Mouse (Mus musculus) ZHBTc4 (cell line): ENCODE measurements around the gene Zbtb41.
"Not testable (repeated sequence)": the region's sequence is repeated elsewhere in the genome, so short reads cannot be mapped to it uniquely, and the experiment has no call there.

ENCODE experiments used
- DNase-seq: peaks from one replicate; pipeline ENCODE4 v3.0.0-alpha.2; 2011; ENCODE audit warnings: low read depth, low spot score

Gene Zbtb41

DNA sequence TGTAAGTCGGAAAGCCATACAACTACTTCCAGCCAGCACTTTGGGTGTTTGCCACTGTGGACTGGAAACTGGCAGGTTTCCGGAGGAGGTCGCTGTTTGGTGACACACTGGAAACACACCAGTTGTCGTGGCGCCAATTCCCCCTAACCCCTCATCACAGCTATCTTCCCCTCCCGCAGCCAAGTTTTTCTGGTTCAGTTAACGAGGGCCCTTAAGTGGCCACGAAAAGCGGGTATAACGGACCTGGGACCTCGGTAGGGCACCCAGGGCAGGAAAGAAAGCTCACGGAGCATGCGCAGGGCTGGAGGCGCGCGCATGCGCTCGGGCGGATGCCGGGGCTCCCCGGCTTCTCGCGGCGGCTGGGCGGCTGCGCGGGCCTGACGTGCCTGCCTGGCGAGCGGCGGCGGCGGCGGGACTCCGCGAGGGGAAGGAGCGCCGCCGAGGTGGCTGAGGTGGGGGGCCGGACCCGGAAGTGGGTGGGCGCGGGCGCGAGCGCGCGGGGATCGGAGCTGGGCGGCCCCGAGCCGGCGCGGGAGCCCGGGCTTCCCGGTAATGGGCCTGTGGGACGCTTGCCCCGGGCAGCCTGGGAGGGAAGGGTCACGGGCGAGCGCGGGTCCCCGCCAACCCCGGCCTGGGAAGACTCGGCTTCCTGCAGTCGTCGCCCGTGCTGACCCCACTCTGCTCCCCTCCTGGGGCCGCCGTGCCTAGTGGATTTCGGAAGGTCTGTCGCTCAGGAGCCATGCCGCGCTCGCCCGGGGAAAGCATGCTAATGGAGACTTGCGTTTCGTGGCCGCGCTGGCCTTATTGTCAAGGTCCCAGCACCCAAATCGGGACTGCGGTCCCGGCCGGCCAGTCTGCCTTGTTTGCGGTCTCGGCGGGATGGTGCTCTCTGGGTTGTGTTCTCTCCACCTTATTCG lies at the start of gene Zbtb41:
Zbtb41 (plus strand) TSS at position 414 of the 917 bp plus-strand sequence.
- DNase-seq, result peak; percentile 93

DNA sequence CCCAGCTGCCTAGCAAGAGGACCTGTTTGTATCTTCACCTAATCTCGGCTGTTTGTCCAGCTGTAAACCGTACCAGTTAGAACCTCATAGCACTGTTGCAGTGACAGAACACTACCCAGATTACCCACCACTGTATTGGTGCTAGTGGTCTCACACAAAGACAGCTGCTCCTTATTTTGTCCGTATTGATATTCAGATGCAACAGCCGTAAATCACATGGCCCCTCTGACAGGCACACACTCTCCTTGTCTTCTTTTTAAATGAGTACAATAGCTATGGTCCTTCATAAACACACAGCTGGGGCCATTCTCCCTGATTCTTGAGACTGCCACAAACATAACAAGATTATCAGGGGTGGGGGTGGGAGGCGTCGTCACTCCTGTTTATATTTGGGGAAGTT lies 46.2 kb upstream of the Zbtb41 start:
- no peak for DNase-seq

DNA sequence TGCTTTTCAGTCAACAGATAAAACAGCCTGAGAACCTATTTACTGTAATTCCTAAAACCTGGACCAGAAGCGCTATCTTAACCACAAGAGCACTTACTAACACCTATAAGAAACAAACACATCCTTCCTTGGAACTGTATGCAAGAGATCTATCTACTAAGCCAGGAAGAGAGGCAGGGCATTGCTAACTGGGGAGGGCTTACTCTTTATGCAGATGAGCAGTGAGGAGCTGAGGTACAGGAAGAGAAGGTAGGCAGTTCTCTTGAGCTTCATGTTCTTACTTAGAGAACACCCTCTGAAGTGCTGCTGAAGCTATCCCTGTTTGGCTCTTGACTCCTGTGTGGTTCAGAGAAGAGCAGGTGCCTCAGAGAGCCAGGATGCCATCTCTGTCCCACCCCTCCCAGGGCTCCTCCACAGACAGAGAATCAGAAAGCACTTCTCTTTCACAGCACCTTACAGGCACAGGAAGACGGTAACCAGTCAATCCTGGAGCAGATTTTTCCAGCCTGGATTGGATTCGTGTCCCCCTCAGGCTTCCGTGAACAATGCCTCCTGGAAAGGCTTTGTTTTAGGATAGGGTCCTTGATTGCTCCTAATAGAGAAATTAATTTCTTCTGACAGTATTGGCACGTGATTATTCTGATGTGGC lies 45.3 kb upstream of the Zbtb41 start, which contains the start of gene Crb1:
Crb1 (minus strand) TSS at position 463 of the 649 bp plus-strand sequence.
- peak; percentile 32 for DNase-seq

DNA sequence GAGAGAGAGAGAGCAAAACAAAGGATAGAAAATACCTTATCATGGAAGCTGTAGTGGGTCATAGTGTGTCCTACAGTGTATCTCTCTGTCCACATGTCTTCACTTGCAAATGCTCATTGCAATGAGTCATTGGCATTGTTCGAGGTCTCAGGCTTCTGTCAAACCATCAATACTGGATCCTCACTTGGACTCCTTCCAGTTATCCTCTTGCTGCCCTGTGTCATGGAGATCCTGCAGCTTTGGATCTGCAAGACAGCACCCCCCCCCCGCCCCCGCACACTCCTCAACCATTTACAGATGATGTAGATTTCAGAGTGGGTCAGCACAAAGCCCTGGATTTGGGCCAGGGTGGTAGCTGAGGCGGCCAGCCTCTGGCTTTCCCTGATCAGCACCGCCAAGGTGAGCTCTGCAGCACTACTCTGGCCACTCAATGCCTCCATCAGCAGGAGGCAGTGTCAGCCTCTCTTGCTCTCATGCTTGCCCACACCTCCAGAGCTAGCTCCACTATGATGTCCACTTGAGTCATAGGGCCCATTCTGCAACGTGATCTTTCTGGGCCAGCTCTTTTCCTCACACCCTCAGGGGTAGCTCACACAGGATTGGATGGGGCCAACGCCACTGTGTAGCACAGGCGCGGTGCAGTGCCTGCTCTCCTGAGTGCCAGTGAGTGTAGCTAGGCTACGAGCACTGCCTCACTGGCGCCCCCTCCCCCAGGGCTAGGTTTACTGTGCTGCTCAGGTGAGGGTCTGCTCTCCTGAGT lies 43.0 kb upstream of the Zbtb41 start:
- peak; percentile 34 for DNase-seq

DNA sequence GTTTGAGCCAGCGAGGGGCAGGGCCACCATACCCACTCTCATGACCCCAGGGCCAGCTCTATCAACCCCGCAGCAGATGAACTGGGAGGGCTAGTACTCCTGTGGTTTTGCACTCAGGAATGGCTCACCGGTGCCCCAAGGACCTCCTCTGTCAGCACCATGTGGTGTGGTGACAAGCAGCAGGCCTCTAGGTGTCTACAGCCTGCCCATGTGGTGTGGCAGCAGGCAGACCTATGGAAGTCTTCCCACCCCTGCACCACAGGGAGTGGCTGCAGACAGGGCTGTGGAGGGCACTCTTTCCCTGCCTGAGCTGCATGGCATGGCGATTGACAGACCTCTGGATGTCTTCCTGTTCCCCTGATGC lies 42.5 kb upstream of the Zbtb41 start:
- no peak for DNase-seq

DNA sequence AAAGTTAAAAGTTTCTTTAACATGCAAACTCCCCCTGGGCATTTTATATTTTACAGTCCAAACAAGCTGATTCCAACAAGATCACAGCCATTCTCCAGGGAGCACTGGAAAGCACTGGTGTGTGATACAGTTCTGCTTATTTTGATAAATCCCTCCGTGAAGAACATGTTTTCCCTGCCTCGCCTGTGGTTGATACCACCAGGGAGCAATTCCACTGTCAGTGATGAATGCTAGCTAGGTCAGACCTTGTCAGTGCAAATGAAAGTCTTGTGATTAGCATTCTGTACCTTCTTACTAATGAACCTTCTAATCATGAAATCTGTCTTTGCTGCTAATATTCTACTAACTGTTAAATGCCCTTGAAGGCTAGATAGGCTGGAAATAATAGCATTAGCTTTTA lies 30.3 kb upstream of the Zbtb41 start:
- no peak for DNase-seq

DNA sequence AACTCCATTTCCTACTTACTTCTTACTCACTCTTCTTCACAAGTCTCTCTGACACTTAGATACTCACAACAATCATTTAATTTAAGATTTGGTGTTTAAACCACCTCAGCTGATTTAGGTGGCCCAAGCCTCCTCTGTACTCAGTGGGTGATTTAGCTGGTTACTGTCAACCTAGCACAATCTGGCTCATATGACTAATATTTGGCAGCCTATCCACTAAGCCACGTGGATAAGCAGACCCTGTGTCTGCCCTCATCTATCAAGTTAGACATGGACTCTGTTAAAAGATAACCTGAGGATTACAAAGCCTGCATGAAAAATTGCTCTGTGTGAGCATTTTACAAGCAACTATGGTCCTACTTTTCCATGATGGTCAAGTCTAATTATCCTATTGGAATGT lies 25.5 kb upstream of the Zbtb41 start:
- DNase-seq, result no peak

DNA sequence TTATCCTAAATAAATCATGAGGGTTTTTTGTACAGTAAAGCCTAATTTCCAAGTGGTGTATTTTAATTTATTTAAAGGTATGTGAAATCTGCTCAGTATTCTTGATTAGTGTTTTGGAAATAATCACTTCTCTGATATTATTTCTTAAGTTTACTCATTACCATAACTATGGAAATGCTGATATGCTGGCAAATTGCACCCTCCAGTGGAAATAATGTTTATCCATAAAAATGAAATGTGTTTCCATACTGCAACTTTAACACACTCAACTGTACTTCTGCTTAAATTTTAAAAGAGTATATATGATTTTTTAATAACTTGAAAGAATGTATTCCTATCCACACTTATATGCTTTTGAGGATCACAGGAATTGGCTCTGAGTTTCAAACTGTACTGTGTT lies 16.3 kb upstream of the Zbtb41 start:
- no peak for DNase-seq

DNA sequence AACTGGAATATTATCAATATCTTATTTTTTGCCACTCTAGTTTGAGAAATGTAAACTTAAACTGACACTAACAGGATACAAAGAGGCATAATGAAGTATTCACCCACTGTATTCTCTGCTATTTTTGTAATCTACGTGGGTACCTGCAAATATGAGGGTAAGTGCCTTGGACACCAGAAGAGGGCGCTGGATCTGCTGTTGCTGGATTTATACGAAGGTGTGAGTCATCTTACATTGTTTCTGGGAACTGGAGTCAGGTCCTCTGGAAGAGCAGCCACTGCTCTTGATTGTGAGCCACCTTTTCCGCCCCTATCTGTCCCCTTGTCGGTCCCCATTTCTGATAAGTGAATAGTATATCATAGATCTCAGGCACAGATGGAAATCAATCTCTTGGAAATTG lies 14.4 kb upstream of the Zbtb41 start:
- DNase-seq, result peak; percentile 39

DNA sequence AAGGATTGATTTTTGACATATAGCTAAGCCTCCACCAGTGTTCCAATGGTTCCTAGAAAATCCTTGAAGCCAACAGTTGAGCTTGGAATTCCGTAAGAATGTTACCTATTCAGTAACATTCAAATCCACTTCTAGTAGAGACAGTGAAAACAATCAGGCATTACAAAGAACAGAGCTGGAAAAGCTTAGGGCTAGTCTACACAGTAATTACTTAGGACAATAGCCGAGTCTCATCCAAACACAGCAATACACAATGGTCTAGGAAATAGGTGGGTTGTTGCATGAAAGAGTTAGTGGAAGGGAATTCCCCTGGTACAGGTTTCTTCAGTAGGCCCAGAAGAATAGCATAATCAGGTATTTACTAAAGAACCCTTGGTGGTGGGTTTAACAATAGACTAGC lies 9.7 kb upstream of the Zbtb41 start:
- DNase-seq, result peak; percentile 86

DNA sequence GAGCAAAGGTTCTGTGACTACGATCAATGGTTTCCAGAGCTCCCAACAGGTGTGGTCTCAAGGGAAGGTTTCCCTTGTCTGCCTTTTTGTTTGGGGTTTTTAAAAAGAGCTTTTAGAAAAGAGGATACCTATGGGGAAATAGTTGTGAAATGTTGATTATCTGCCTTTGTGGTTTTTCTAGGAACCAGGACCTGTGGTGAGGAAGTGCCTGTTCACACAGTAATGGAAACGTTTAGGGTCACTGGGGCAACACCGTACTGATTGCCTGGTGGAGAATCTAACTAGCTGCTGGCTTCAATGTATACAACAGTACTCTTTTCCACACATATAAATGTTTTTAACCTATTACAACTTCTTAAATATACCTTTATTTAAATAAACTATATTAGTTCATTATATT lies 8.6 kb upstream of the Zbtb41 start:
- DNase-seq, result no peak

DNA sequence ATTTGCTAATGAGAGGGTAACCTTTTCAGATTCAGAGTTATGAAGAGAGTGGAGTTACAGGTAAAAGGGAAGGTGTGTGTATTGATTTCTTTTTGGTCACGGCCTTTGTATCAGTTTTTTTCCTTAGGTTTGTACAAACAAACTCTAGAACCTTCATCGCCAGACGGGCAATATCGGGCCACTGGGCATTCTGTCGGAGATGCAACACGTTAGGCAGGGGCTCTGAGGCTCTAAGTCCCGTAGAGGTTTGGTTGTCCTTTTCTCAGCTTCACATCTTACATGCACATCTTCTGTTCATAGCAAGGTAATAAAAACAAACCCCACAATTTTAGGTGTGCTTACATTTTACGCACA lies 590 bp upstream of the Zbtb41 start:
- DNase-seq, result no peak

DNA sequence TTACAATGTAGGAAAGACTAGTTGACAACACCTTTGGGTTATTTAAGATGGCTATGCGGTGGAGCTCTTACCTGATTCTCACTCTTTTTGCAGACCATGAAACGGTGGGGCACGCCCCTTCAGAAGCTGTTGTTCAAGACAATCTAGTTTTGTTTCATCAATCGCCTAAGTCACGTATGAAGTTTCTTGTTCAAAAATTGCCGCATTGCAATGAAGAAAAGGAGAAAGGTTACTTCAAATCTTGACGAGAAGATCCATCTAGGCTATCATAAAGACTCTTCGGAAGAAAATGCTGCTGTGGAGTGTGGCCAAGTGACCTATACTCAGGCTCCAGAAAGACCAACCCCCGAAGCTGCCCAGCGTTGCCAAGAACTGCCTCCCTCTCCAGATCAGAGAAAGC lies 853 bp downstream of the Zbtb41 start:
- peak; percentile 35 for DNase-seq

DNA sequence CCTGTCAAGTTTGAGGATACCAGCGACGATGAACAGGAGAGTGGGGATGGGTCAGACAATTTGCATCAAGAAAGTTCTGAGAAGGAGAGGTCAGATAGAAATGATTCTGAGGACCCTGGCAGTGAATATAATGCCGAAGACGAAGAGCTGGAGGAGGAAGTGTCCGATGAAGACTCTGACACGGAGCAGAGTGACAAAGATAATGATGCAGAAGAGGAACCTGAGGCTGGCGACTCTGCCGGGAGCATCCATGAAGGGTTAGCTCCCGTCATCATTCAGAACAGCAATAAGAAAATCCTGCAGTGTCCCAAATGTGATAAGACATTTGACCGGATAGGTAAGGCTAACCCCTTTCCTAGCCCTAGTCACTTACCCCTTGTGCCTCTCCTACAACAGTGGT lies 1.8 kb downstream of the Zbtb41 start:
- DNase-seq, result no peak

DNA sequence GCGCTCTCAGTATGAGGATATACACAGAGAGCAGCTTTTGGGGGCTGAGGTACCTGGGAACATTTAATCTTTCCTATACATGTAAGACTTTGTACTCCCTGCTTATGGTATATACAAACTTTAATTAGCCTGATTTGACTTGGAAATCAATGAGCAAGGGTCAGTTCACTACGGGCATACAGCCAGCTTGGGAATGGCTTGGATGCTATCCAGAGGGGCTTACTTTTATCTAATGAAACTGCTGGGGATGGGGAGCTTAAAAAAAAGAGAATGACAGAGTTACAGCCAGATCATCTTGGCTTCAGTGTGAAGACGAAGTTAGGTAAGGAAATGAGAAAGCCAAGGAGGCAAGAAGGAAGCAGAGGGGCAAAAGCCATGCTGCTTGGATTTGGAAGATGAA lies 2.9 kb downstream of the Zbtb41 start:
- DNase-seq, result no peak

DNA sequence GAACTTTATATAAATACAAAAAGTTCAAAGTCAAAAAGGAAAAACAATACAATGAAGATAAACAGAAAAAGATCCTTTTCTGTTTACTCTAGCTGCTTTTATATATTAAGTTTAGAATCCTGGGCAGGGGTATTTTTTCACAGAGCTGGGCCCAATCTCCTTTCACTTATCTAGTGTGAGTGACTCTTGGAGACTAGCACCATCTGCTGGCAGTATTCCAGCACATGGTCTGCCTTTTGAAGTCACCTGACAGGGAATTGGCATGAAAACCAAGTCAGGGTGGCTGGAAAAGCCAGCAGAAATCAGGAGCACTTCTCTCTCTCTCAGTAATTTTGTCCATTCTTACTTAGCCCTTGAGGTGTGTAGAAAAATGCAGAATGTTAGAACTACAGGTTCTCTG lies 16.3 kb downstream of the Zbtb41 start:
- peak; percentile 78 for DNase-seq

DNA sequence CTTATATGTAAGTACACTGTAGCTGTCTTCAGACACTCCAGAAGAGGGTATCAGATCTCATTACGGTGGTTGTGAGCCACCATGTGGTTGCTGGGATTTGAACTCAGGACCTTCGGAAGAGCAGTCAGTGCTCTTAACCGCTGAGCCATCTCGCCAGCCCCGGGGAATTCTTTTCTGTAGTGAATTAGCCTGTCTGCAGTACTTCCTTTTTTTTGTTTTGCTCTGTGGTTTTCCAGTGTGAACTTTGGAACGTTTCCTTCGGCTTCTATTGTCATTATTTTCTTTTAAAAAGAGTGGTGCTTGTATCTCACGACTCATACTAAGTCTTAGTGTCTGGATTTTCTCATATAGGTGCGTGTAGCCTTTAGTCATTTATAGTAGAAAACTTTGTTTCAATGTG lies 21.0 kb downstream of the Zbtb41 start:
- not testable (repeated sequence) for DNase-seq

DNA sequence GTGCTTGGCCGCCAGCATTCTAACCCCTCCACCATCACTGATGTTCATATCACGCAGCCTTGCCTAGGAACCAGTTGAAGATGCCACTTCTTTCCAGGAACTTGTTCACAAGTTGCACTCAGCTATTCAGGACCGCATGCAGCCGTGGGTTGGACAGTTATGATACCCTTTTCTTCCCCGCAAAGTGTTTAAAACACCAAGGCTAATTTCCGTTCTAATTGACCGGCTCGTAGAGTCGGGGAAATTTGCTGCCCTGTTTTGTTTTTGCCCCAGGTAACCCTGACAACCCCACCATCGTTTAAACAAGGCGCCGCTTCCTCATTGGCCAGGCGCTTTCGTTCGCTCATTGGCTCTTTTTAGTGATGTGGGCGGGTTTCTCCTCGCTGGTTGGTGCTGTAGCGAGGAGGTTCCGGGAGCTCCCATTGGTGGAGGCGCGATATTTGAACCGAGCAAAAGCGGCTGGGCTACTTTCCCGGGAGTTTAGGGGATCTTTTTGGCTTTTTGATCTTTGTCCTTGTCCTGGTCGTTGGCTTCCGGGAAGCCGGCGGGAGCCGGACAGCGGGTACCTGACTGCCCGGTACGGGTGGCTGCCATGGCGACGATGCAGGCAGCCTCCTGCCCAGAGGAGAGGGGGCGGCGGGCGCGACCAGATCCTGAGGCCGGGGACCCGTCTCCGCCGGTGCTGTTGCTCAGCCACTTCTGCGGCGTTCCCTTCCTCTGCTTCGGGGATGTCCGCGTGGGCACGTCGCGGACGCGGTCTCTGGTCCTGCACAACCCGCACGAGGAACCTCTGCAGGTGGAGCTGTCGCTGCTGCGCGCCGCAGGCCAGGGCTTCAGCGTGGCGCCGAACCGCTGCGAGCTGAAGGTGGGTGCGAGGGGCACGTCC lies 32.5 kb downstream of the Zbtb41 start, which contains the start of gene Aspm:
Aspm (plus strand) TSS at position 433 of the 886 bp plus-strand sequence.
- DNase-seq, result peak; percentile 97

DNA sequence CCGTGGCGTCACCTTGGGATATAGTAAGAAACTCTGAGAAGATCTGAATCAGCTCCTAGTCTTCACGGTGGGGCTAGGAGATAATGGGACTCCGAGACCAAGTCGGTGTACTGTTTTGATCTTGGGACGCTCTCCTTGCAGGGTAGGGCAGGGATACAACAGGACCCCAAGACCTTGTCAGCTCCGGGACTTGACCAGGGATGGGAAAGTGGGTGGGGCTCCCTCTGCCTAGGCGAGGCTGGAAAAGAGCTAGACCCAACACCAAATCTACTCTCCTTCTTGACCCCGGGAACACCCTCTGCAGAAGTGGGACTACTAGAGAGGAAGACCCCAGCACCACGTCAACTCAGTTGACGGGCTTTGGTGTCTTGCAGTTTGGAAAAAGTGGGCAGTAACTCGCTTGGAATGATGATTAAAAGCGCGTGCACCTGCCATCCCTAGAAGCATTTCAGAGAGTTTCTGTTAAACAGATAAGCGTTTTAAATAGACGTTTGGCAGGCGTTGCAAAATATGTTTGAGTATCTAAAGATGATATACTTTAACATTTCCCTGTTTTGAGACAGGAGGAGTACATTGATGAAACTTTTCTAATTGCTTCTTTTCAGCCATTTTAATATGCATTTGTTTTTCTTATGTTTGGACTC lies 33.3 kb downstream of the Zbtb41 start:
- peak; percentile 73 for DNase-seq

DNA sequence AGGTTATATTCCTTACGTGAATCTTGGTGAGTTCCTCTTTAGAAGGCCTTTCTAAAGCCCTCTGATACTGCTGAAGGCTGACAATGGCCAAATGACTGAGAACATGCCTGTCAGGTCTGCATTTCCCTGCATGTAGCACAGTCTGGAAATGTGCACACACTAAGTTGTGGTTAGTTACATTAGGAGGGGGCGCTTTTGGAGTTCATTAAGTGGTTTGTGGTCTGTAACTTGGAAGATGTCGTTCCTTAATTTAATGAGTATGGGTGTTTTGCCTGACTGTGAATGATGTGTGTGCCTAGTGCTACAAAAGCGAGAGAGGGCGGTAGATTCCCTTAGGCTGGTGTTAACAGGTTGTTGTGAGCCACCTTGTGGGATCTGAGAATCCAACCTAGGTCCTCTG lies 38.7 kb downstream of the Zbtb41 start:
- DNase-seq, result no peak

DNA sequence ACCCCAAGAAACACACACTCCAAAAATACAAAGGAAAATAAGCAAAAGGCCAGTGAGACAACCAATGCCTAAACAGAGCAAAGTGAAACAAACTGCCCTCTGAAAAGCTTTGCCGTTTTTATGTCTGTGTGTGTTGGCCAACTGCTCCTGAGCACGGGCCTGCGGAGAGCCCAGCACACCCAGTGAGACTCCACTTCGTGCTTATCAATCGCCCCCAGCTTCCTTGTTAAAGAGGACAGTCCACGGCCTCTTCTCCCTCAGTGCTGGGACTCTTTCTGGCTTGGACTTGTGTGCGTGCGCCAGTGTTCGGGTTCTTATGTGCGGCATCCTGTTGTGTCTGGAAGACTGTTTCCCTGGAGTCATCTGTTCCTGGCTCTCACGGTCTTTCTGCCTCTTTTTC lies 43.8 kb downstream of the Zbtb41 start:
- DNase-seq, result peak; percentile 16
